Mouse (Mus musculus) fat pad, adult 2 months (tissue): ENCODE data around the gene Med20.
"Not testable (repeated sequence)": the region's sequence is repeated elsewhere in the genome, so short reads cannot be mapped to it uniquely, and the experiment has no call there.

ENCODE experiments used
- DNase-seq: peaks from one replicate; pipeline ENCODE4 v3.0.0-alpha.2; 2011; ENCODE audit warnings: low read depth, low spot score; ENCODE audit errors: extremely low read depth

The Med20 gene

GRCm38 (mm10) chr17:47596162-47596838 lies 15.1 kb upstream of the Med20 start:
- no peak for DNase-seq

GRCm38 (mm10) chr17:47596839-47597164 lies 14.6 kb upstream of the Med20 start:
- DNase-seq: no peak

GRCm38 (mm10) chr17:47597261-47597660 lies 14.1 kb upstream of the Med20 start:
- no peak for DNase-seq

GRCm38 (mm10) chr17:47597838-47598579 lies 13.4 kb upstream of the Med20 start:
- no peak for DNase-seq

- not testable (repeated sequence) for DNase-seq
Measured at GRCm38 (mm10) chr17:47598580-47599304, 12.6 kb upstream of the Med20 start.

DNA sequence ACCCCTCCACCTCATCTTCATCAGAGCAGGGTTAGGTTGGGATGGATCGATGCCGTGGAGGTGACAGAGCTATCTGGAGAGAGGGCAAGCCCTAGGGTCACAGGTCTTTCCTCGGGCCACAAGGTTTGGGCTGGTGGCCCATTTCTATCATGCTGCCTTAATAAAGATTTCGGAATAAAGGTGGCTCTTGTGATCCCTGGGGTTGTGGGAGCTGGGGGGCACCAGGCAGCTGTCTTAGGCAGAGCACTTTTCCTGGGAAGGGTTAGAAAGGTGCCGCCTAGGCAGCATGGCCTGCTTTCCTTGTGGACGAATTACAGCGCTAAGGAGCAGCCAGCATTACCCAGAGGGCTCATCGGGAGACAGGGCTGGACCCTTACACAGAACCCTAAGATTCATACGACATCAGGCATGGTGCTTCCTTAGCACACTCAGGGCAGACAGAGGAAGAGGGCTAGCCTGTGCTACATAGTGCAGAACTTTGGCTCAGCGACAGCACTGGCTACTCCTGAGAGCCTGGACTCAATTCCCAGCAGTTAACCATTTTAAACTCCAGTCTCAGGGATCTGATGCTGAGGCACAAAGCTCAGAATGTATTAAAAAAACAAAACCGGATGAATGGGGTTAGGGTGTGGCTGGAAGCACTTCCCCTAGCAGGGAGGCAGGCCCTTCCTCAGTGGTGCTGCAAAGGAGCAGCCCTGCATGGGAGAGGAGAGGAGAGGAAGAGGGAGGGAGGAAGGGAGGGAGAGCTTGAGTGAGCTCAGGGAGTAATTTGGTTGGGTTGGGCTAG lies 11.7 kb upstream of the Med20 start:
- DNase-seq: no peak

GRCm38 (mm10) chr17:47600601-47601388 lies 10.6 kb upstream of the Med20 start:
- no peak for DNase-seq

DNA sequence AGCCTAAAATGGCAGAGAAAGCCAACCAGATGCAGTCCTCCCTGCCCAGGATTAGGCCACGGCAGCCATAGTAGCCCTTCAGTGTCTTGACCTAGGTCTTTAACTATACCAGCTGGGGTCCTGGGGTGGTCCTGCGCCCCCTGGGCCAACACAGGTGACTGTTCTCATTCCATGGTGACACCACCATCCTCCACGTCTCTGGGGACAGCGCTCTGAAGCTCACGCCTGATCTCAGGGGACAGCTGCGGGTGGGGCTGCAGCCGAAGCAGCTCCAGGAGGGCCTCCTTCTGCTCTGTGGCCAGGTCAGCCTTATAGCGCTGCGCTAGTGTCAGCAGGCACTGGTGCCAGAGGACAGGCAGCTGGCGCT lies 10.0 kb upstream of the Med20 start:
- DNase-seq: no peak

DNA sequence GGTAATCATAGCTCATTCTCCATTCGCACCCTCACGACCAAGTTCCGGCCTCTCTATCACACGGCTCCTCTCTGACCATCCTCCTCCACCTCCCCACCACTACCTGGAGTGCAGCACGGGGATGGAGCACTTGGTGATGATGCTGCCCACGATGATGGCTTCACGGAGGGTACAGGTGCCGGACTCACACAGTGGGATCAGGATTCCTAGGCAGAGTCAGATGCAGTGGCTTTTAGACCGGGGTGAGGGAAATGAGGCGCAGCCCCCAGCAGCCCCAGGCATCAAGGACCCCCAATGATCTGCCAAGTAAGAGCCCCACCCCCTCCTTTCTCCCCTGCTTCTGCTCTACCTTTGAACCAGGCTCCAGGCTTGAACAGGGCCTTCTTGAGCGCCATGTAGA lies 9.1 kb upstream of the Med20 start:
- DNase-seq: no peak

DNA sequence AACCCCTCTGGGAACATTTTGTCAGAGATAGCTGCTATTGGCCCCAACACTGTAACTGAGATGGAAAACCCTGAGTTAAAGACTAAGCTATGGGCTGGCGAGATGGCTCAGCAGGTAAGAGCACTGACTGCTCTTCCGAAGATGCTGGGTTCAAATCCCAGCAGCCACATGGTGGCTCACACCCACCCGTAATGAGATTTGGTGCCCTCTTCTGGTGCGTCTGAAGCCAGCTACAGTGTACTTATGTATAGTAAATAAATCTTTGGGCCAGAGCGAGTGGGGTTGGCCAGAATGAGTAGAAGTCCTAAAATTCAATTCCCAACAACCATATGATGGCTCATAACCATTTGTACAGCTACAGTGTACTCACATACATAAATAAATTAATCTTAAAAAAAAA lies 5.2 kb upstream of the Med20 start:
- DNase-seq: no peak

DNA sequence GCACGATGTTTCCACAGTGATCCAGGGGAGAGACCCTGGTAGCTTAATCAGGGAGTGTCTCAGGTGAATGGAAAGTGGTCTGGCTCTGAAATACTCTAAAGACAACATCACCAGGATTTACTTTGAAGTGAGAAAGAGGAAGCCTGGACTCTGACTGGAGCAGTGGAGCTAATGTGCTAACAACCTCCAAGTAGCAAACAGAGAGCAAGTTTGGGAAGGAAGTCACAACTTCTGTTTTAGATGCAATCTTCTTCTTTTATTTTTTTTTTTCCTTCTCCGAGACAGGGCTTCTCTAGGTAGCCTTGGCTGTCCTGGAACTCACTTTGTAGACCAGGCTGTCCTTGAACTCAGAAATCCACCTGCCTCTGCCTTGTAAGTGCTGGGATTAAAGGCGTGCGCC lies 2.2 kb upstream of the Med20 start:
- DNase-seq: no peak

GRCm38 (mm10) chr17:47611661-47611982 lies 240 bp downstream of the Med20 start:
- no peak for DNase-seq

GRCm38 (mm10) chr17:47614018-47614417 lies 2.6 kb downstream of the Med20 start:
- DNase-seq: no peak

GRCm38 (mm10) chr17:47616119-47616518 lies 4.7 kb downstream of the Med20 start:
- DNase-seq: no peak

DNA sequence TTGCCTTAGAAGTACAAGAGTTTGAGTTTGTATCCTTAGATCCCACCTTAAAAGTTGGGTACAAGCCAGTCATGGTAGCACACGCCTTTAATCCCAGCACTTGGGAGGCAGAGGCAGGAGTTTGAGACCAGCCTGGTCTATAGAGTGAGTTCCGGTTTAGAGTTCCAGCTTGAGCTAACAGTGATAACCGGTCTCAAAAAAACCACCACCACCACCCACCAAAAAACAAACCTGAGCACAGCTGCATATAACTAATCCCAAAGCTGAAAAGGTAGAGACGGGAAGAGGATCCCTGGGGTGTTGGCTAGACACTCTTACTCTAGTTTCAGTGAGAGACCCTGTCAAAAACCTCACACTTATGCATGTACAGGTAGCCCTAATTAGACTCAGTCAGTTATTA lies 5.3 kb downstream of the Med20 start:
- DNase-seq: no peak

- DNase-seq: no peak
Measured at GRCm38 (mm10) chr17:47617605-47618307, 6.4 kb downstream of the Med20 start.

DNA sequence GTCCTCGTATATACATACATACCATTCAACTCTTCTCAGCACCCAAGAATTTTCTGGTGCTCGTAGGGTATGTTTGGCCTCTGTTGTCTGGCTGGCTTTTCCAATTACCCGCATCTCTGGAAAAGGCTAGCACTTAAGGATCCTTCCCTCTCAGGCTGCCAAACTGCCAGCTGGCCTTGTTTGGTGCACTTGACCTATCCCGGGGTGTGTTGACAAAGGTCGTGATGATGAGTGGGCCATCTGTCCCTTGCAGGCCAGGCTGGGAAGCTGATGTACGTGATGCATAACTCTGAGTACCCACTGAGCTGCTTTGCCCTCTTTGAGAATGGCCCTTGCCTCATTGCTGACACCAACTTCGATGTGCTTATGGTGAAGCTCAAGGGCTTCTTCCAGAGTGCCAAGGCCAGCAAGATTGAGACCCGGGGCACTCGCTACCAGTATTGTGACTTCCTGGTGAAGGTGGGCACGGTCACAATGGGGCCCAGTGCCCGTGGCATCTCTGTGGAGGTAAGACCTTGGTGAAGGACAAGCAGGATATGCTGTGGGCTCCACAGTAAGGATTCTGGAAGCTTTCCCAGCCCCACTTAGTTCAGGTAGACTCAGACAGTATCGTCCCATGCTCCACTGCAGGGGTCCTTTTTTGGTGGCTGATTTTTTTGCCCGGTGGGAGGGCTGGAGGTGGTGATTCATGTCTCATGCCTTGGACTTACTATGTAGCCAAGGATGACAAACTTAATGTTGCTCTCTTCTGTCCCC lies 7.4 kb downstream of the Med20 start:
- DNase-seq: no peak

- no peak for DNase-seq
Measured at GRCm38 (mm10) chr17:47622912-47623554, 11.7 kb downstream of the Med20 start.

DNA sequence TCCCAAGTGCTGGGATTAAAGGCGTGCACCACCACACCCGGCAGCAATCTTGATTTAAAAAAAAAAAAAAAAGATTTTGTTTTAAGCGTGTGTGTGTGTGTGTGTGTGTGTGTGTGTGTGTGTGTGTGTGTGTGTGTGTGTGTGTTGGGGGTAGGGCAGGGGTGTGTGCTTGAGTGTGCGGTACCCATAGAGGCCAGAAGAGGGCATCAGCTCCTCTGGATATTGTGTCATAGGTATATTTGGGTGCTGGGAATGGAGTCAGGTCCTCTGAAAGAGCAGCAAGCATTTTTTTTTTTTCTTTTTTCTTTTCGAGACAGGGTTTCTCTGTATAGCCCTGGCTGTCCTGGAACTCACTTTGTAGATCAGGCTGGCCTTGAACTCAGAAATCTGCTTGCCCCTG lies 13.2 kb downstream of the Med20 start:
- DNase-seq: not testable (repeated sequence)
